Mouse (Mus musculus): ENCODE data around the gene Tssk3. TPM values are rescaled to one million over a fixed set of nuclear protein-coding genes. Genes with fewer than 3 reads are reported as not detected.
A peak's percentile ranks its signal among the peaks of the same experiment; 100 is the strongest.

The Tssk3 gene
- total RNA-seq, 2 experiments from 2014 or later, result not detected

- intact Hi-C loops (cut with DNase I), result loop anchor here (1.0 to 10.0 kb wide), 4 partner anchors 105 to 320 kb away; partner anchors contain the start of gene Fndc5
- DNase-seq (ENCODE audit: low spot score), result peak; percentile 39
Observed at GRCm38 (mm10) chr4:129455265-129455664, 35.6 kb downstream of the Tssk3 start.

GRCm38 (mm10) chr4:129451471-129452169, 39.2 kb downstream of the Tssk3 start:
- intact Hi-C loops (cut with DNase I), result loop anchor here (10.0 kb wide), 1 partner anchor 317 kb away; the partner anchor contains the start of gene Fndc5

GRCm38 (mm10) chr4:129450851-129451250, 40.0 kb downstream of the Tssk3 start:
- intact Hi-C loops (cut with DNase I), result loop anchor here (10.0 kb wide), 1 partner anchor 316 kb away; the partner anchor contains the start of gene Fndc5
- DNase-seq (ENCODE audit: low spot score), result no peak

More at GRCm38 (mm10) chr4:129451471-129452169, 39.2 kb downstream of the Tssk3 start:
- no peak for DNase-seq (ENCODE audit: low spot score)

GRCm38 (mm10) chr4:129448713-129449112, 42.1 kb downstream of the Tssk3 start:
- DNase-seq (ENCODE audit: low spot score), result no peak
- intact Hi-C loops (cut with DNase I), result no loop called here

GRCm38 (mm10) chr4:129447778-129448563, 42.9 kb downstream of the Tssk3 start:
- intact Hi-C loops (cut with DNase I), result no loop called here
- no peak for DNase-seq (ENCODE audit: low spot score)

- no peak for DNase-seq (ENCODE audit: low spot score)
- intact Hi-C loops (cut with DNase I), result no loop called here
Observed at GRCm38 (mm10) chr4:129447360-129447759, 43.5 kb downstream of the Tssk3 start.

- DNase-seq (ENCODE audit: low spot score), result no peak
- intact Hi-C loops (cut with DNase I), result no loop called here
Observed at GRCm38 (mm10) chr4:129441145-129441544, 49.7 kb downstream of the Tssk3 start.

- no peak for DNase-seq (ENCODE audit: low spot score)
- intact Hi-C loops (cut with DNase I), result no loop called here
Observed at GRCm38 (mm10) chr4:129440340-129441063, 50.3 kb downstream of the Tssk3 start, which contains the start of gene Zbtb8b. TSS of gene Zbtb8b (minus strand) at chr4:129440853.

Other genes with a start within 250 kb of the Tssk3 start
- gene C77080, start 229.6 kb downstream of the Tssk3 start, total RNA-seq (2021), result 1 to 10 TPM; 3.3 to 6.1 TPM
- 10 to 100 TPM; 15.5 to 16.3 TPM for gene Sync, start 203.4 kb downstream of the Tssk3 start, total RNA-seq (2021)
- 10 to 100 TPM; 77.5 to 84.0 TPM for gene Rbbp4, start 155.7 kb downstream of the Tssk3 start, total RNA-seq (2021)
- gene Zbtb8os, start 155.3 kb downstream of the Tssk3 start, total RNA-seq (2021), result 10 to 100 TPM; 18.6 to 22.7 TPM
- gene Zbtb8a, start 112.9 kb downstream of the Tssk3 start, total RNA-seq (2021), result 1 to 10 TPM; 3.5 to 3.7 TPM
- under 1 TPM in 1 of 2 experiments, not detected in 1; 0.08 TPM for gene Zbtb8b, start 50.2 kb downstream of the Tssk3 start, total RNA-seq (2021)
- 10 to 100 TPM; 40.6 to 45.6 TPM for gene Bsdc1, start 29.4 kb downstream of the Tssk3 start, total RNA-seq (2021)
- gene Fam229a, start 168 bp upstream of the Tssk3 start, total RNA-seq (2021), result not detected
- gene Marcksl1, start 22.6 kb upstream of the Tssk3 start, total RNA-seq (2021), result 1 to 10 TPM; 6.8 to 7.8 TPM
- 10 to 100 TPM; 15.9 to 18.6 TPM for gene Hdac1, start 51.7 kb upstream of the Tssk3 start, total RNA-seq (2021)
- gene Lck, start 82.6 kb upstream of the Tssk3 start, total RNA-seq (2021), result 1 to 10 TPM in 1 of 2 experiments, under 1 TPM in 1; 0.47 to 1.2 TPM
- gene Fam167b, start 87.5 kb upstream of the Tssk3 start, total RNA-seq (2021), result 1 to 10 TPM in 1 of 2 experiments, under 1 TPM in 1; 0.70 to 1.0 TPM
- 100 to 1,000 TPM; 119 to 129 TPM for gene Eif3i, start 109.6 kb upstream of the Tssk3 start, total RNA-seq (2021)
- 10 to 100 TPM; 38.5 to 42.3 TPM for gene Tmem234, start 109.6 kb upstream of the Tssk3 start, total RNA-seq (2021)
- gene Dcdc2b, start 123.2 kb upstream of the Tssk3 start, total RNA-seq (2021), result 1 to 10 TPM in 1 of 2 experiments, under 1 TPM in 1; 0.61 to 1.5 TPM
- gene Iqcc, start 128.1 kb upstream of the Tssk3 start, total RNA-seq (2021), result 10 to 100 TPM; 17.2 to 19.1 TPM
- gene Ccdc28b, start 132.9 kb upstream of the Tssk3 start, total RNA-seq (2021), result 10 to 100 TPM; 25.3 to 28.5 TPM
- 10 to 100 TPM; 26.2 to 27.3 TPM for gene Txlna, start 150.0 kb upstream of the Tssk3 start, total RNA-seq (2021)
- 10 to 100 TPM; 71.7 to 79.6 TPM for gene Kpna6, start 181.7 kb upstream of the Tssk3 start, total RNA-seq (2021)
- 1 to 10 TPM; 5.3 to 5.7 TPM for gene Tmem39b, start 205.8 kb upstream of the Tssk3 start, total RNA-seq (2021)

Measured in heart, postnatal 25 days (tissue).